Mouse (Mus musculus): Measurements from ENCODE around the gene Gpr171.
"Not testable (repeated sequence)": the region's sequence is repeated elsewhere in the genome, so short reads cannot be mapped to it uniquely, and the experiment has no call there.

The Gpr171 gene

GRCm38 (mm10) chr3:59101218-59101986 is at the start of gene Gpr171:
Gene Gpr171, minus strand, starts transcription at chr3:59101821.
- in situ Hi-C loops (cut with MboI, MseI): no loop called here

GRCm38 (mm10) chr3:59150624-59151023 is 49.0 kb upstream of the Gpr171 start:
- in situ Hi-C loops (cut with MboI, MseI): no loop called here

GRCm38 (mm10) chr3:59149646-59150045 is 48.0 kb upstream of the Gpr171 start:
- in situ Hi-C loops (cut with MboI, MseI): no loop called here

- in situ Hi-C loops (cut with MboI, MseI): no loop called here
Measured at GRCm38 (mm10) chr3:59145194-59145593, 43.6 kb upstream of the Gpr171 start.

- in situ Hi-C loops (cut with MboI, MseI): no loop called here
Measured at GRCm38 (mm10) chr3:59141507-59142305, 40.1 kb upstream of the Gpr171 start.

GRCm38 (mm10) chr3:59140941-59141340 is 39.3 kb upstream of the Gpr171 start:
- in situ Hi-C loops (cut with MboI, MseI): not testable (repeated sequence)

- in situ Hi-C loops (cut with MboI, MseI): no loop called here
Measured at GRCm38 (mm10) chr3:59140115-59140514, 38.5 kb upstream of the Gpr171 start.

- in situ Hi-C loops (cut with MboI, MseI): no loop called here
Measured at GRCm38 (mm10) chr3:59139651-59140051, 38.0 kb upstream of the Gpr171 start.

GRCm38 (mm10) chr3:59138946-59139468 is 37.4 kb upstream of the Gpr171 start:
- in situ Hi-C loops (cut with MboI, MseI): no loop called here

- in situ Hi-C loops (cut with MboI, MseI): no loop called here
Measured at GRCm38 (mm10) chr3:59135911-59136653, 34.5 kb upstream of the Gpr171 start.

- in situ Hi-C loops (cut with MboI, MseI): no loop called here
Measured at GRCm38 (mm10) chr3:59133189-59133588, 31.6 kb upstream of the Gpr171 start.

- in situ Hi-C loops (cut with MboI, MseI): no loop called here
Measured at GRCm38 (mm10) chr3:59131966-59132365, 30.3 kb upstream of the Gpr171 start.

GRCm38 (mm10) chr3:59131081-59131480 is 29.5 kb upstream of the Gpr171 start:
- in situ Hi-C loops (cut with MboI, MseI): no loop called here

GRCm38 (mm10) chr3:59130431-59130830 is 28.8 kb upstream of the Gpr171 start:
- in situ Hi-C loops (cut with MboI, MseI): no loop called here

- in situ Hi-C loops (cut with MboI, MseI): no loop called here
Measured at GRCm38 (mm10) chr3:59129547-59129946, 27.9 kb upstream of the Gpr171 start.

- in situ Hi-C loops (cut with MboI, MseI): no loop called here
Measured at GRCm38 (mm10) chr3:59128681-59129080, 27.1 kb upstream of the Gpr171 start.

- in situ Hi-C loops (cut with MboI, MseI): no loop called here
Measured at GRCm38 (mm10) chr3:59125783-59126555, 24.3 kb upstream of the Gpr171 start.

GRCm38 (mm10) chr3:59125022-59125421 is 23.4 kb upstream of the Gpr171 start:
- in situ Hi-C loops (cut with MboI, MseI): no loop called here

- in situ Hi-C loops (cut with MboI, MseI): no loop called here
Measured at GRCm38 (mm10) chr3:59121780-59122449, 20.3 kb upstream of the Gpr171 start.

GRCm38 (mm10) chr3:59121067-59121730 is 19.6 kb upstream of the Gpr171 start:
- in situ Hi-C loops (cut with MboI, MseI): no loop called here

All from T-helper 2 cell (primary cell).